Mouse (Mus musculus) olfactory bulb, adult 2 months (tissue): Measurements from ENCODE around the gene Galnt13.

Experiments
- CTCF ChIP-seq: fragments of 200-500 bp; IDR thresholded peaks from 2 replicates; pipeline ENCODE4 v1.5.1; 2012; ENCODE audit warnings: low read depth, mild to moderate bottlenecking, low read length, moderate library complexity; ENCODE audit not compliant: insufficient read depth
- POLR2A ChIP-seq: fragments of 200-500 bp; IDR thresholded peaks from 2 replicates; pipeline ENCODE4 v1.6.1; 2012; ENCODE audit warnings: mild to moderate bottlenecking, low read depth, low read length, moderate library complexity; ENCODE audit not compliant: insufficient read depth

DNA sequence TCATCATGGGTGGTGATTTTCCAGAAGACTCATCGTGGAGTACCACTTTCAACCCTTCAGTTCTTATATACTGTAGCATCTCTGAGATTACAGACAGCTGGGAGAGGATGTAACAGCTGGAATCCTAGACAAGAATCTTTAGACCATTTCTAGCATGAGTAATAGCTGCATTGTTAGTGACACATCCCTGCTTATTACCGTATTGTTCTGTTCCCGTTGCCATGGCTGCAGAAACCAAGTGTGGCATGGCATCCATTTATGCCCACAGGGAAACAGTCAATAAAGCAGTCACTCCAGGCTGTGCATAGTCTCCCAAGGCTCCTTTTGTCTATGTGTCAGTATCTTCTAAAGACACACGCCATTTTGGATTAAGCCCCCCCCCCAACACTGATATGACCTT, 655.4 kb downstream of the Galnt13 start:
- no peak for TF ChIP-seq CTCF
- no peak for TF ChIP-seq POLR2A
